Mouse (Mus musculus) thymus, postnatal 0 days (tissue): Measurements from ENCODE around the gene Tbx15. TPM values are rescaled to one million over a fixed set of nuclear protein-coding genes. Genes with fewer than 3 reads are reported as not detected.

Experiments used
- DNase-seq: peaks from one replicate; pipeline ENCODE4 v3.0.0-alpha.2; 2015; ENCODE audit warnings: low spot score
- microRNA-seq: library from miRNA; unstranded; fragments of <30 nt; microRNA quantifications from one replicate; pipeline ENCODE4, GENCODE M21; 2016; ENCODE audit warnings: borderline number of aligned reads
- polyA plus RNA-seq: library from polyadenylated mRNA; unstranded; fragments of >200 nt; fragmentation: Nextera tagmentation; extraction: Ambion mirVana; gene quantifications from 2 replicates; pipeline ENCODE4 v1.2.1, GENCODE M21; 2015

Tbx15 gene
- polyA plus RNA-seq, 1 experiment from 2014 or later: 0.12 TPM

GRCm38 (mm10) chr3:99387127-99387526 is 146.9 kb downstream of the Tbx15 start:
- no peak for DNase-seq

Small RNA genes lying within 50 kb of the gene (microRNA-seq; reads per million reads assigned to microRNA genes)
- not detected for gene Mir6481

Other genes starting within 250 kb of the Tbx15 start
- 4.3 and 4.7 TPM in 2 replicates for gene Wars2, start 99.3 kb upstream of the Tbx15 start, polyA plus RNA-seq